Mouse (Mus musculus) intestine, embryonic 16.5 days (tissue): ENCODE results near the gene Serpinb1b. TPM values are rescaled to one million over a fixed set of nuclear protein-coding genes. Genes with fewer than 3 reads are reported as not detected.
"Not testable (repeated sequence)": the region's sequence is repeated elsewhere in the genome, so short reads cannot be mapped to it uniquely, and the experiment has no call there.

ENCODE experiments used
- ATAC-seq: fragments of 200-750 bp; cut with Nextera tagmentation; 2 replicates; pipeline ENCODE4 v1.8.0; 2017; ENCODE audit warnings: moderate TSS enrichment, moderate library complexity
- H3K27ac ChIP-seq: fragments of 300-500 bp; sonication (generic); 2 replicates; pipeline ENCODE4 v1.5.1; 2014; ENCODE audit warnings: mild to moderate bottlenecking, low read length
- H3K27me3 ChIP-seq: fragments of 300-500 bp; sonication (generic); replicated peaks from 2 replicates; pipeline ENCODE4 v1.6.1; 2014; ENCODE audit warnings: low read length, control low read depth, mixed read lengths; ENCODE audit not compliant: control insufficient read depth, insufficient read depth
- H3K36me3 ChIP-seq: fragments of 300-500 bp; sonication (generic); 2 replicates; pipeline ENCODE4 v1.6.1; 2014; ENCODE audit warnings: low read length, control low read depth; ENCODE audit not compliant: control insufficient read depth, insufficient read depth
- H3K4me1 ChIP-seq: fragments of 300-500 bp; sonication (generic); 2 replicates; pipeline ENCODE4 v1.6.1; 2014; ENCODE audit warnings: low read length, control low read depth, mixed read lengths; ENCODE audit not compliant: control insufficient read depth, insufficient read depth
- H3K4me2 ChIP-seq: fragments of 300-500 bp; sonication (generic); 2 replicates; pipeline ENCODE4 v1.6.1; 2014; ENCODE audit warnings: low read depth, low read length, control low read depth
- H3K4me3 ChIP-seq: fragments of 300-500 bp; sonication (generic); 2 replicates; pipeline ENCODE4 v1.5.1; 2014; ENCODE audit warnings: mild to moderate bottlenecking, low read length
- H3K9ac ChIP-seq: fragments of 300-500 bp; sonication (generic); 2 replicates; pipeline ENCODE4 v1.6.1; 2014; ENCODE audit warnings: low read depth, low read length
- H3K9me3 ChIP-seq: fragments of 300-500 bp; sonication (generic); 2 replicates; pipeline ENCODE4 v1.6.1; 2016; ENCODE audit warnings: low read length, control low read depth; ENCODE audit not compliant: control insufficient read depth
- WGBS: fragments of 180-500 bp; shearing (Covaris S2); extraction: QIAGEN DNeasy Blood & Tissue Kit; methylation state at CpG from one replicate; pipeline ENCODE4 v1.1.7; 2014; 5-methylcytosine and 5-hydroxymethylcytosine counted together
- polyA plus RNA-seq: library from polyadenylated mRNA; unstranded; fragments of >200 nt; fragmentation: Nextera tagmentation; extraction: Ambion mirVana; gene quantifications from 2 replicates; pipeline ENCODE4 v1.2.1, GENCODE M21; 2015

Gene Serpinb1b
- 0.15 and 0.18 TPM in 2 replicates for polyA plus RNA-seq

GRCm38 (mm10) chr13:33078056-33078705, at the start of gene Serpinb1b:
TSS of gene Serpinb1b (plus strand) at chr13:33078575.
- whole genome bisulfite sequencing: 69% methylated on average over 3 of the region's 3 CpGs
- Histone ChIP-seq H3K9me3 (no peaks in the 10 kb centered on the region), H3K27me3 (no peaks in the 10 kb centered on the region), H3K4me3 (no peak within 1 kb of the TSS), H3K4me1 (no peaks in the 10 kb centered on the region), H3K36me3 (no peaks in the 10 kb centered on the region), H3K4me2 (peak within 1 kb of the TSS; percentile 37; the same call in 1 of the 2 replicates), H3K9ac (no peak within 1 kb of the TSS; the same call in 1 of the 2 replicates), H3K27ac (no peak within 1 kb of the TSS)
- no peak for ATAC-seq

GRCm38 (mm10) chr13:33029478-33029877, 48.9 kb upstream of the Serpinb1b start:
- not testable (repeated sequence) for H3K9ac ChIP-seq, H3K4me3 ChIP-seq, H3K9me3 ChIP-seq, H3K4me1 ChIP-seq, H3K27me3 ChIP-seq, H3K36me3 ChIP-seq, H3K27ac ChIP-seq, H3K4me2 ChIP-seq
- WGBS: 81% methylated on average over 2 of the region's 2 CpGs
- peak; percentile 84 for ATAC-seq

- Histone ChIP-seq H3K9ac (no peak overlapping the region), H3K4me3 (no peak overlapping the region), H3K36me3 (no peaks in the 10 kb centered on the region), H3K27me3 (no peaks in the 10 kb centered on the region), H3K4me2 (no peak overlapping the region), H3K4me1 (peaks cover 2% of the 10 kb centered on the region; the same call in 1 of the 2 replicates), H3K9me3 (no peaks in the 10 kb centered on the region), H3K27ac (no peak overlapping the region)
- WGBS: 82% methylated on average over 2 of the region's 3 CpGs
- ATAC-seq: no peak
Measured at GRCm38 (mm10) chr13:33030281-33030680, 48.1 kb upstream of the Serpinb1b start.

- Histone ChIP-seq H3K4me2 (no peak overlapping the region), H3K4me1 (no peaks in the 10 kb centered on the region), H3K27me3 (no peaks in the 10 kb centered on the region), H3K9me3 (no peaks in the 10 kb centered on the region), H3K9ac (no peak overlapping the region), H3K4me3 (no peak overlapping the region), H3K36me3 (no peaks in the 10 kb centered on the region), H3K27ac (no peak overlapping the region)
- ATAC-seq: no peak
- WGBS: 83% methylated on average over 1 of the region's 1 CpGs
Measured at GRCm38 (mm10) chr13:33035506-33035905, 42.9 kb upstream of the Serpinb1b start.

GRCm38 (mm10) chr13:33043542-33043941, 34.8 kb upstream of the Serpinb1b start:
- 96% methylated on average over 3 of the region's 3 CpGs for WGBS
- ATAC-seq: no peak

GRCm38 (mm10) chr13:33047234-33047633, 31.1 kb upstream of the Serpinb1b start:
- Histone ChIP-seq H3K27ac (no peak overlapping the region), H3K9ac (no peak overlapping the region), H3K9me3 (no peaks in the 10 kb centered on the region), H3K27me3 (no peaks in the 10 kb centered on the region), H3K4me2 (no peak overlapping the region), H3K36me3 (no peaks in the 10 kb centered on the region), H3K4me3 (no peak overlapping the region), H3K4me1 (no peaks in the 10 kb centered on the region)
- no peak for ATAC-seq
- WGBS: 94% methylated on average over 2 of the region's 2 CpGs

More at GRCm38 (mm10) chr13:33043542-33043941, 34.8 kb upstream of the Serpinb1b start:
- H3K4me1 ChIP-seq: no peaks in the 10 kb centered on the region
- no peak overlapping the region for H3K27ac ChIP-seq
- H3K36me3 ChIP-seq: no peaks in the 10 kb centered on the region
- no peaks in the 10 kb centered on the region for H3K9me3 ChIP-seq
- H3K9ac ChIP-seq: no peak overlapping the region
- H3K27me3 ChIP-seq: no peaks in the 10 kb centered on the region
- no peak overlapping the region for H3K4me3 ChIP-seq
- H3K4me2 ChIP-seq: no peak overlapping the region

GRCm38 (mm10) chr13:33048187-33048586, 30.2 kb upstream of the Serpinb1b start:
- no peaks in the 10 kb centered on the region for H3K9me3 ChIP-seq
- H3K27me3 ChIP-seq: no peaks in the 10 kb centered on the region
- H3K36me3 ChIP-seq: no peaks in the 10 kb centered on the region
- 81% methylated on average over 4 of the region's 4 CpGs for WGBS
- no peaks in the 10 kb centered on the region for H3K4me1 ChIP-seq
- H3K4me2 ChIP-seq: no peak overlapping the region
- no peak overlapping the region for H3K27ac ChIP-seq
- no peak overlapping the region for H3K4me3 ChIP-seq
- no peak overlapping the region for H3K9ac ChIP-seq
- no peak for ATAC-seq

- 38% methylated on average over 3 of the region's 3 CpGs for WGBS
- Histone ChIP-seq H3K4me1 (no peaks in the 10 kb centered on the region), H3K4me2 (no peak overlapping the region), H3K4me3 (no peak overlapping the region), H3K9me3 (no peaks in the 10 kb centered on the region), H3K27me3 (no peaks in the 10 kb centered on the region), H3K9ac (no peak overlapping the region), H3K27ac (no peak overlapping the region), H3K36me3 (no peaks in the 10 kb centered on the region)
- ATAC-seq: no peak
Measured at GRCm38 (mm10) chr13:33051697-33052096, 26.7 kb upstream of the Serpinb1b start.

GRCm38 (mm10) chr13:33063048-33063447, 15.3 kb upstream of the Serpinb1b start:
- Histone ChIP-seq H3K27ac (no peak overlapping the region), H3K9ac (no peak overlapping the region), H3K4me1 (no peaks in the 10 kb centered on the region), H3K4me3 (no peak overlapping the region), H3K36me3 (no peaks in the 10 kb centered on the region), H3K4me2 (no peak overlapping the region), H3K27me3 (no peaks in the 10 kb centered on the region), H3K9me3 (no peaks in the 10 kb centered on the region)
- 62% methylated on average over 1 of the region's 1 CpGs for WGBS
- ATAC-seq: no peak
